Mouse (Mus musculus) layer of hippocampus, postnatal 14 days (tissue): ENCODE data around the gene Col23a1. TPM values are rescaled to one million over a fixed set of nuclear protein-coding genes. Genes with fewer than 3 reads are reported as not detected.
A peak's percentile ranks its signal among the peaks of the same experiment; 100 is the strongest.
"Not testable (repeated sequence)": the region's sequence is repeated elsewhere in the genome, so short reads cannot be mapped to it uniquely, and the experiment has no call there.

ENCODE experiments used
- DNase-seq, 2 experiments: peaks; one replicate each; pipeline ENCODE4 v3.0.0; 2021 to 2022; ENCODE audit warnings: low spot score in 2 of 2, mixed read lengths in 1 of 2
- total RNA-seq, 2 experiments: library from RNA; stranded (reverse); gene quantifications; 2 replicates each; pipeline ENCODE4 v1.2.3; 2021

Col23a1 gene
- total RNA-seq, 2 experiments from 2014 or later, result 6.5 to 6.7 TPM

- DNase-seq, result peak; percentile 92 to 94
These were observed 294.9 kb downstream of the Col23a1 start, which contains the start of gene Phykpl for GRCm38 (mm10) chr11:51584431-51585248. Phykpl (plus strand) TSS chr11:51584757.

- DNase-seq, result no peak
These were observed 296.0 kb downstream of the Col23a1 start for GRCm38 (mm10) chr11:51585608-51586252.

- DNase-seq, result no peak
These were observed 296.7 kb downstream of the Col23a1 start for GRCm38 (mm10) chr11:51586411-51586810.

- no peak for DNase-seq
These were observed 297.3 kb downstream of the Col23a1 start for GRCm38 (mm10) chr11:51587059-51587458.

GRCm38 (mm10) chr11:51588833-51589232 is 299.1 kb downstream of the Col23a1 start:
- no peak for DNase-seq

- DNase-seq, result no peak
These were observed 300.3 kb downstream of the Col23a1 start for GRCm38 (mm10) chr11:51590002-51590401.

- DNase-seq, result no peak
These were observed 301.4 kb downstream of the Col23a1 start for GRCm38 (mm10) chr11:51591168-51591567.

GRCm38 (mm10) chr11:51591915-51592314 is 302.2 kb downstream of the Col23a1 start:
- DNase-seq, result no peak

GRCm38 (mm10) chr11:51593368-51593767 is 303.6 kb downstream of the Col23a1 start:
- DNase-seq, result no peak

- no peak for DNase-seq
These were observed 304.1 kb downstream of the Col23a1 start for GRCm38 (mm10) chr11:51593849-51594248.

- no peak for DNase-seq
These were observed 305.1 kb downstream of the Col23a1 start for GRCm38 (mm10) chr11:51594715-51595350.

GRCm38 (mm10) chr11:51595459-51596083 is 305.9 kb downstream of the Col23a1 start:
- no peak for DNase-seq

GRCm38 (mm10) chr11:51597553-51597952 is 307.8 kb downstream of the Col23a1 start:
- no peak for DNase-seq

- no peak for DNase-seq
These were observed 312.5 kb downstream of the Col23a1 start for GRCm38 (mm10) chr11:51602253-51602652.

- DNase-seq, result peak; percentile 77 to 83
These were observed 316.1 kb downstream of the Col23a1 start for GRCm38 (mm10) chr11:51605602-51606446.

- peak; percentile 99 for DNase-seq
These were observed 316.9 kb downstream of the Col23a1 start, which contains the start of gene Hnrnpab for GRCm38 (mm10) chr11:51606447-51607095. Hnrnpab (minus strand) TSS chr11:51606847.

GRCm38 (mm10) chr11:51607096-51607738 is 317.5 kb downstream of the Col23a1 start:
- no peak for DNase-seq

GRCm38 (mm10) chr11:51609266-51609909 is 319.7 kb downstream of the Col23a1 start:
- no peak for DNase-seq

GRCm38 (mm10) chr11:51609940-51610339 is 320.2 kb downstream of the Col23a1 start:
- not testable (repeated sequence) for DNase-seq
